Mouse (Mus musculus): ENCODE results near the gene Sytl3. TPM values are rescaled to one million over a fixed set of nuclear protein-coding genes. Genes with fewer than 3 reads are reported as not detected.
"Not testable (repeated sequence)": the region's sequence is repeated elsewhere in the genome, so short reads cannot be mapped to it uniquely, and the experiment has no call there.

Sytl3 gene
- polyA plus RNA-seq (2014; fragmentation: Nextera tagmentation; extraction: Ambion mirVana) = 0.15 and 0.64 TPM in 2 replicates

- not testable (repeated sequence) for ATAC-seq (ENCODE audit: low FRiP score); H3K27me3 ChIP-seq (ENCODE audit: control insufficient read depth, insufficient read depth, low read length); H3K27ac ChIP-seq (ENCODE audit: low read depth, low read length); H3K9me3 ChIP-seq (ENCODE audit: control insufficient read depth, low read length); H3K9ac ChIP-seq (ENCODE audit: low read depth, low read length); H3K4me2 ChIP-seq (replicated peaks; ENCODE audit: low read depth, low read length); H3K4me3 ChIP-seq (ENCODE audit: low read depth, low read length); H3K36me3 ChIP-seq (ENCODE audit: control insufficient read depth, insufficient read depth, low read length); H3K4me1 ChIP-seq (replicated peaks; ENCODE audit: control insufficient read depth, insufficient read depth, low read length); DNase-seq (ENCODE audit: low spot score)
- WGBS = 71% methylated on average over 3 of the region's 7 CpGs
Observed at GRCm38 (mm10) chr17:6658801-6659200, at the start of gene Sytl3. TSS of gene Sytl3 (plus strand) at chr17:6659093.

GRCm38 (mm10) chr17:6613524-6613923, 45.4 kb upstream of the Sytl3 start:
- not testable (repeated sequence) for ATAC-seq (ENCODE audit: low FRiP score); H3K9ac ChIP-seq (ENCODE audit: low read depth, low read length); H3K4me2 ChIP-seq (replicated peaks; ENCODE audit: low read depth, low read length); H3K4me3 ChIP-seq (ENCODE audit: low read depth, low read length); H3K27me3 ChIP-seq (ENCODE audit: control insufficient read depth, insufficient read depth, low read length); H3K36me3 ChIP-seq (ENCODE audit: control insufficient read depth, insufficient read depth, low read length); H3K27ac ChIP-seq (ENCODE audit: low read depth, low read length); DNase-seq (ENCODE audit: low spot score); H3K9me3 ChIP-seq (ENCODE audit: control insufficient read depth, low read length); H3K4me1 ChIP-seq (replicated peaks; ENCODE audit: control insufficient read depth, insufficient read depth, low read length)
- WGBS = 89% methylated on average over 11 of the region's 14 CpGs

- WGBS = 80% methylated on average over 4 of the region's 9 CpGs
- not testable (repeated sequence) for ATAC-seq (ENCODE audit: low FRiP score)
Observed at GRCm38 (mm10) chr17:6614316-6614715, 44.6 kb upstream of the Sytl3 start.

GRCm38 (mm10) chr17:6616731-6617130, 42.2 kb upstream of the Sytl3 start:
- not testable (repeated sequence) for H3K9ac ChIP-seq (ENCODE audit: low read depth, low read length); H3K9me3 ChIP-seq (ENCODE audit: control insufficient read depth, low read length); DNase-seq (ENCODE audit: low spot score); H3K36me3 ChIP-seq (ENCODE audit: control insufficient read depth, insufficient read depth, low read length); H3K4me1 ChIP-seq (replicated peaks; ENCODE audit: control insufficient read depth, insufficient read depth, low read length); H3K4me2 ChIP-seq (replicated peaks; ENCODE audit: low read depth, low read length); H3K4me3 ChIP-seq (ENCODE audit: low read depth, low read length); H3K27me3 ChIP-seq (ENCODE audit: control insufficient read depth, insufficient read depth, low read length); H3K27ac ChIP-seq (ENCODE audit: low read depth, low read length); ATAC-seq (ENCODE audit: low FRiP score)
- 98% methylated on average over 9 of the region's 9 CpGs for WGBS

More at GRCm38 (mm10) chr17:6614316-6614715, 44.6 kb upstream of the Sytl3 start:
- not testable (repeated sequence) for DNase-seq (ENCODE audit: low spot score); H3K4me3 ChIP-seq (ENCODE audit: low read depth, low read length); H3K27me3 ChIP-seq (ENCODE audit: control insufficient read depth, insufficient read depth, low read length); H3K36me3 ChIP-seq (ENCODE audit: control insufficient read depth, insufficient read depth, low read length); H3K27ac ChIP-seq (ENCODE audit: low read depth, low read length); H3K4me1 ChIP-seq (replicated peaks; ENCODE audit: control insufficient read depth, insufficient read depth, low read length); H3K9me3 ChIP-seq (ENCODE audit: control insufficient read depth, low read length); H3K9ac ChIP-seq (ENCODE audit: low read depth, low read length); H3K4me2 ChIP-seq (replicated peaks; ENCODE audit: low read depth, low read length)

GRCm38 (mm10) chr17:6617689-6618400, 41.0 kb upstream of the Sytl3 start:
- H3K9ac ChIP-seq (ENCODE audit: low read depth, low read length); H3K27me3 ChIP-seq (ENCODE audit: control insufficient read depth, insufficient read depth, low read length); H3K27ac ChIP-seq (ENCODE audit: low read depth, low read length); H3K36me3 ChIP-seq (ENCODE audit: control insufficient read depth, insufficient read depth, low read length); H3K4me2 ChIP-seq (replicated peaks; ENCODE audit: low read depth, low read length); H3K4me3 ChIP-seq (ENCODE audit: low read depth, low read length); H3K9me3 ChIP-seq (ENCODE audit: control insufficient read depth, low read length); H3K4me1 ChIP-seq (replicated peaks; ENCODE audit: control insufficient read depth, insufficient read depth, low read length); DNase-seq (ENCODE audit: low spot score): not testable (repeated sequence)
- 59% methylated on average over 6 of the region's 13 CpGs for WGBS
- peak; percentile 43; the same call in 1 of the 2 replicates for ATAC-seq (ENCODE audit: low FRiP score)

GRCm38 (mm10) chr17:6619271-6619670, 39.6 kb upstream of the Sytl3 start:
- not testable (repeated sequence) for H3K9ac ChIP-seq (ENCODE audit: low read depth, low read length); H3K27me3 ChIP-seq (ENCODE audit: control insufficient read depth, insufficient read depth, low read length); H3K9me3 ChIP-seq (ENCODE audit: control insufficient read depth, low read length); H3K4me3 ChIP-seq (ENCODE audit: low read depth, low read length); ATAC-seq (ENCODE audit: low FRiP score); H3K4me2 ChIP-seq (replicated peaks; ENCODE audit: low read depth, low read length); H3K27ac ChIP-seq (ENCODE audit: low read depth, low read length); DNase-seq (ENCODE audit: low spot score); H3K4me1 ChIP-seq (replicated peaks; ENCODE audit: control insufficient read depth, insufficient read depth, low read length); H3K36me3 ChIP-seq (ENCODE audit: control insufficient read depth, insufficient read depth, low read length)
- WGBS = 88% methylated on average over 5 of the region's 5 CpGs

- 83% methylated on average over 5 of the region's 6 CpGs for WGBS
- not testable (repeated sequence) for ATAC-seq (ENCODE audit: low FRiP score)
Observed at GRCm38 (mm10) chr17:6620035-6620434, 38.9 kb upstream of the Sytl3 start.

GRCm38 (mm10) chr17:6620730-6621451, 38.0 kb upstream of the Sytl3 start:
- H3K36me3 ChIP-seq (ENCODE audit: control insufficient read depth, insufficient read depth, low read length); H3K27ac ChIP-seq (ENCODE audit: low read depth, low read length); DNase-seq (ENCODE audit: low spot score); H3K4me3 ChIP-seq (ENCODE audit: low read depth, low read length); ATAC-seq (ENCODE audit: low FRiP score); H3K4me1 ChIP-seq (replicated peaks; ENCODE audit: control insufficient read depth, insufficient read depth, low read length); H3K4me2 ChIP-seq (replicated peaks; ENCODE audit: low read depth, low read length); H3K9ac ChIP-seq (ENCODE audit: low read depth, low read length); H3K9me3 ChIP-seq (ENCODE audit: control insufficient read depth, low read length); H3K27me3 ChIP-seq (ENCODE audit: control insufficient read depth, insufficient read depth, low read length): not testable (repeated sequence)
- WGBS = 84% methylated on average over 17 of the region's 20 CpGs

More at GRCm38 (mm10) chr17:6620035-6620434, 38.9 kb upstream of the Sytl3 start:
- not testable (repeated sequence) for H3K4me3 ChIP-seq (ENCODE audit: low read depth, low read length); DNase-seq (ENCODE audit: low spot score); H3K9ac ChIP-seq (ENCODE audit: low read depth, low read length); H3K36me3 ChIP-seq (ENCODE audit: control insufficient read depth, insufficient read depth, low read length); H3K27me3 ChIP-seq (ENCODE audit: control insufficient read depth, insufficient read depth, low read length); H3K4me1 ChIP-seq (replicated peaks; ENCODE audit: control insufficient read depth, insufficient read depth, low read length); H3K4me2 ChIP-seq (replicated peaks; ENCODE audit: low read depth, low read length); H3K27ac ChIP-seq (ENCODE audit: low read depth, low read length); H3K9me3 ChIP-seq (ENCODE audit: control insufficient read depth, low read length)

GRCm38 (mm10) chr17:6621976-6622375, 36.9 kb upstream of the Sytl3 start:
- not testable (repeated sequence) for H3K27ac ChIP-seq (ENCODE audit: low read depth, low read length); H3K36me3 ChIP-seq (ENCODE audit: control insufficient read depth, insufficient read depth, low read length); H3K4me1 ChIP-seq (replicated peaks; ENCODE audit: control insufficient read depth, insufficient read depth, low read length); ATAC-seq (ENCODE audit: low FRiP score); H3K9me3 ChIP-seq (ENCODE audit: control insufficient read depth, low read length); H3K4me2 ChIP-seq (replicated peaks; ENCODE audit: low read depth, low read length); H3K4me3 ChIP-seq (ENCODE audit: low read depth, low read length); H3K9ac ChIP-seq (ENCODE audit: low read depth, low read length); H3K27me3 ChIP-seq (ENCODE audit: control insufficient read depth, insufficient read depth, low read length); DNase-seq (ENCODE audit: low spot score)
- WGBS = 85% methylated on average over 11 of the region's 12 CpGs

Data from hindbrain, embryonic 11.5 days (tissue).